Mouse (Mus musculus): Measurements from ENCODE around the gene Slc41a2. TPM values are rescaled to one million over a fixed set of nuclear protein-coding genes. Genes with fewer than 3 reads are reported as not detected.
A peak's percentile ranks its signal among the peaks of the same experiment; 100 is the strongest.

The Slc41a2 gene
- polyA plus RNA-seq, 1 experiment from 2014 or later: 0.25 TPM

GRCm38 (mm10) chr10:83202906-83203702, 134.6 kb downstream of the Slc41a2 start:
- DNase-seq (ENCODE audit: low spot score): no peak
- Histone ChIP-seq H3K9me3 (replicated peaks) (no peaks in the 10 kb centered on the region), H3K4me3 (no peak overlapping the region), H3K27me3 (ENCODE audit: low read depth, poor library complexity, severe bottlenecking) (no peaks in the 10 kb centered on the region), H3K4me1 (no peaks in the 10 kb centered on the region), H3K36me3 (no peaks in the 10 kb centered on the region), H3K27ac (no peak overlapping the region)
- 88% methylated on average over 14 of the region's 14 CpGs for WGBS

GRCm38 (mm10) chr10:83201525-83201924, 136.2 kb downstream of the Slc41a2 start:
- no peak for DNase-seq (ENCODE audit: low spot score)
- Histone ChIP-seq H3K9me3 (replicated peaks) (no peaks in the 10 kb centered on the region), H3K36me3 (no peaks in the 10 kb centered on the region), H3K4me3 (no peak overlapping the region), H3K27me3 (ENCODE audit: low read depth, poor library complexity, severe bottlenecking) (no peaks in the 10 kb centered on the region), H3K27ac (no peak overlapping the region), H3K4me1 (no peaks in the 10 kb centered on the region)
- WGBS: 86% methylated on average over 7 of the region's 7 CpGs

DNA sequence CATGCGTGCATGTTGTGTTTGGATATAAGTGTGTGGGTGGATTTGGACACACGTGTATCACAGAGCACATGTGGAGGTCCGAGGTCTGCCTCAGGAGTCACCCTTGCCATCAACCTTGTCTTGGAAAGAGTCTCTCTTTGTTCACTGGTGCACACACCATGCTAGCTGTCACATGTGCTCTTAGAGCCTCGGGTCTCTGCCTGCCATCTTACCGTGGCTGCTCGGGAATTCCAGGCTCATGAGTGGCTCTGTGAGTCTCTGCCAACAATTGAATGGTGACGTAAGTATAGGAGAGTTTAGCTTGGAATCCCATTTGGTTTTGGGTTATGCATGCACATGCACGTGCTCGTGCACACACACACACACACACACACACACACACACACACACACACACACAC, 138.4 kb downstream of the Slc41a2 start:
- WGBS: 88% methylated on average over 9 of the region's 9 CpGs
- H3K4me1 ChIP-seq: no peaks in the 10 kb centered on the region
- no peak for DNase-seq (ENCODE audit: low spot score)
- no peak overlapping the region for H3K4me3 ChIP-seq
- no peak overlapping the region for H3K27ac ChIP-seq
- no peaks in the 10 kb centered on the region for H3K9me3 ChIP-seq (replicated peaks)
- no peaks in the 10 kb centered on the region for H3K27me3 ChIP-seq (ENCODE audit: low read depth, poor library complexity, severe bottlenecking)
- no peaks in the 10 kb centered on the region for H3K36me3 ChIP-seq

- no peak overlapping the region for H3K27ac ChIP-seq
- no peaks in the 10 kb centered on the region for H3K9me3 ChIP-seq (replicated peaks)
- DNase-seq (ENCODE audit: low spot score): no peak
- no peaks in the 10 kb centered on the region for H3K4me1 ChIP-seq
- H3K4me3 ChIP-seq: no peak overlapping the region
- no peaks in the 10 kb centered on the region for H3K36me3 ChIP-seq
- no peaks in the 10 kb centered on the region for H3K27me3 ChIP-seq (ENCODE audit: low read depth, poor library complexity, severe bottlenecking)
- WGBS: 87% methylated on average over 5 of the region's 5 CpGs
Measured at GRCm38 (mm10) chr10:83198692-83199091, 139.0 kb downstream of the Slc41a2 start.

GRCm38 (mm10) chr10:83197690-83198336, 139.9 kb downstream of the Slc41a2 start:
- Histone ChIP-seq H3K4me1 (no peaks in the 10 kb centered on the region), H3K27me3 (ENCODE audit: low read depth, poor library complexity, severe bottlenecking) (no peaks in the 10 kb centered on the region), H3K36me3 (no peaks in the 10 kb centered on the region), H3K4me3 (no peak overlapping the region), H3K9me3 (replicated peaks) (no peaks in the 10 kb centered on the region), H3K27ac (no peak overlapping the region; the same call in 1 of the 2 replicates)
- 52% methylated on average over 11 of the region's 11 CpGs for WGBS
- peak; percentile 81 for DNase-seq (ENCODE audit: low spot score)

DNA sequence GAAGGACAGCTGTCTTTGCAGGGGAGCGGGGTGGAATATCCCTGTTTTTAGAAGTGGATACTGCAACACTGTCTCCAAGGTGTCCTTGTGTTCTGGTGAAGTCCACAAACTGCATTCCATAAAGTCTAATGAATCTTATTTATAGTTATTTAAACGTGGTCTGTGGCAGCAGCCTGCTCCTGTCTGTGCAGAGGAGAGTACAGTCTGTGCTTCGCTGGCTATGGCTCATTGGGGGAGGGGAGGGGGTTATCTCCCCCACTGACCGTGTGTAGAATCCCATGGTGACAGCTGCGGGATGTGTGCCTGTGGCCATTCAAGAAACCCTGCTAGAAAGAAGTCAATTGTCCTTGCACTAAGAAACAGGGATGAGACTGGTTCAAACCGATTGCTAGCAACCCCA, 145.7 kb downstream of the Slc41a2 start:
- 75% methylated on average over 6 of the region's 6 CpGs for WGBS
- Histone ChIP-seq H3K27ac (no peak overlapping the region), H3K4me3 (no peak overlapping the region), H3K36me3 (peaks cover 5% of the 10 kb centered on the region), H3K27me3 (ENCODE audit: low read depth, poor library complexity, severe bottlenecking) (no peaks in the 10 kb centered on the region), H3K4me1 (no peaks in the 10 kb centered on the region), H3K9me3 (replicated peaks) (no peaks in the 10 kb centered on the region)
- DNase-seq (ENCODE audit: low spot score): no peak

DNA sequence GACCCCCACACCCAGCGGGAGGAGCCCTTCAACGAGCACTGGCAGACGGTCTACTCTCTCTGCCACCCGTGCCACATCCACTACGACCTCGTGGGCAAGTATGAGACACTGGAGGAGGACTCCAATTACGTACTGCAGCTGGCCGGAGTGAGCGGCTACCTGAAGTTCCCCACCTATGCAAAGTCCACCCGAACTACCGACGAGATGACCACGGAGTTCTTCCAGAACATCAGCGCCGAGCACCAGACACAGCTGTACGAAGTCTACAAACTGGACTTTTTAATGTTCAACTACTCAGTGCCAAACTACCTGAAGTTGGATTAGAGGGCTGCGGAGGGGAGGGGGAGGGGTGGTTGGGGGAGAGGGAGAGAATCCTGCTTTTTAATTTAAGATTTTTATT, 146.2 kb downstream of the Slc41a2 start:
- DNase-seq (ENCODE audit: low spot score): no peak
- H3K27me3 ChIP-seq (ENCODE audit: low read depth, poor library complexity, severe bottlenecking): no peaks in the 10 kb centered on the region
- no peaks in the 10 kb centered on the region for H3K4me1 ChIP-seq
- H3K36me3 ChIP-seq: peaks cover 5% of the 10 kb centered on the region
- no peaks in the 10 kb centered on the region for H3K9me3 ChIP-seq (replicated peaks)
- no peak overlapping the region for H3K27ac ChIP-seq
- no peak overlapping the region for H3K4me3 ChIP-seq
- WGBS: 95% methylated on average over 17 of the region's 17 CpGs

DNA sequence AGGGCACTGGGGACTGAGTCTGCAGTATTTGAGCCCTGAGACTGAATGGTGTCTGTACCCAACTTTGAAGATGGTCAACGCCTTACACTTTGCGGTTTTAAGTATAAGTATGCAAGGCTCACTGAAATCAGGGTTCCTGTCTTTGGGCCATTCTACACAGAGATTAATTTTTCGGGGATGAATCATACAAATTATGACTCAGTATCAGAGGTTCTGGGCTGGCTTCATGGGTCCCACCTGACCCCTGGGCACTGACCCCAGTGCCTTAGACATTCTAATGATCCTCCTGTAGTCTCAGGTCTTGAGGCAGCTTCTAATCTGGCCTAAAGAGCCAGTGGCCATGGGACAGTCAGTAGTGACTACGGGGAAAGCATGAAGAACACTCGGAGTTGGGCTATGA, 148.6 kb downstream of the Slc41a2 start:
- H3K4me1 ChIP-seq: peaks cover 7% of the 10 kb centered on the region; the same call in 1 of the 2 replicates
- no peak overlapping the region for H3K4me3 ChIP-seq
- no peaks in the 10 kb centered on the region for H3K9me3 ChIP-seq (replicated peaks)
- H3K27ac ChIP-seq: no peak overlapping the region
- H3K36me3 ChIP-seq: peaks cover 5% of the 10 kb centered on the region
- H3K27me3 ChIP-seq (ENCODE audit: low read depth, poor library complexity, severe bottlenecking): no peaks in the 10 kb centered on the region
- 96% methylated on average over 5 of the region's 5 CpGs for WGBS
- DNase-seq (ENCODE audit: low spot score): no peak

GRCm38 (mm10) chr10:83186984-83187383, 150.7 kb downstream of the Slc41a2 start:
- Histone ChIP-seq H3K27me3 (ENCODE audit: low read depth, poor library complexity, severe bottlenecking) (no peaks in the 10 kb centered on the region), H3K27ac (no peak overlapping the region), H3K9me3 (replicated peaks) (no peaks in the 10 kb centered on the region), H3K4me3 (no peak overlapping the region), H3K36me3 (peaks cover 5% of the 10 kb centered on the region), H3K4me1 (peaks cover 17% of the 10 kb centered on the region)
- DNase-seq (ENCODE audit: low spot score): no peak
- WGBS: 83% methylated on average over 5 of the region's 5 CpGs

DNA sequence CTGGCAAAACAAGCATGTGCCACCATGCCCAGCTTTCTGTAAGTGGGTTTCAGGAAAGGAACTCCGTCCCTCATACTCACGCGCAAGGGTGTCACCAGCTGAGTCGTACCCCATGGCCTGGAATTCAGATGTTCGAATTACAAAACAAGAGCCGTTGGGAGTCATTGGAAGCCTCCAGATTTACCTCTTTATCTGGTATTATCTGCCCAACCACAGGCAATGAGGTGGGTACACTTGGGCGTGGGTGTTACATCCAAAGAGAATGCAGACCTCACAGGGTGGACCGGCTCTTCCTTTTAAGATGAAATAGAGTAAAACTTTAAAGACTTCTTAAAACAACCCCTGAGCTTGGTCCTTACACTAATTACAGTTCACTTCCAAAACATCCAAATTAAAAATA, 151.5 kb downstream of the Slc41a2 start:
- Histone ChIP-seq H3K27ac (no peak overlapping the region), H3K4me1 (peaks cover 25% of the 10 kb centered on the region), H3K36me3 (peaks cover under 1% of the 10 kb centered on the region), H3K4me3 (no peak overlapping the region), H3K27me3 (ENCODE audit: low read depth, poor library complexity, severe bottlenecking) (no peaks in the 10 kb centered on the region), H3K9me3 (replicated peaks) (no peaks in the 10 kb centered on the region)
- WGBS: 90% methylated on average over 8 of the region's 8 CpGs
- no peak for DNase-seq (ENCODE audit: low spot score)

GRCm38 (mm10) chr10:83185121-83185520, 152.6 kb downstream of the Slc41a2 start:
- Histone ChIP-seq H3K4me3 (no peak overlapping the region), H3K9me3 (replicated peaks) (no peaks in the 10 kb centered on the region), H3K36me3 (no peaks in the 10 kb centered on the region), H3K27ac (no peak overlapping the region), H3K4me1 (peaks cover 27% of the 10 kb centered on the region), H3K27me3 (ENCODE audit: low read depth, poor library complexity, severe bottlenecking) (no peaks in the 10 kb centered on the region)
- no peak for DNase-seq (ENCODE audit: low spot score)
- 96% methylated on average over 6 of the region's 6 CpGs for WGBS

GRCm38 (mm10) chr10:83184480-83185069, 153.1 kb downstream of the Slc41a2 start:
- peaks cover 27% of the 10 kb centered on the region for H3K4me1 ChIP-seq
- DNase-seq (ENCODE audit: low spot score): no peak
- no peaks in the 10 kb centered on the region for H3K27me3 ChIP-seq (ENCODE audit: low read depth, poor library complexity, severe bottlenecking)
- H3K27ac ChIP-seq: 0 out of 2 replicates have a peak overlapping the region, but pooled peaks have one; percentile 31
- WGBS: 74% methylated on average over 7 of the region's 7 CpGs
- no peaks in the 10 kb centered on the region for H3K9me3 ChIP-seq (replicated peaks)
- H3K4me3 ChIP-seq: no peak overlapping the region
- no peaks in the 10 kb centered on the region for H3K36me3 ChIP-seq

Measured in limb, embryonic 10.5 days (tissue).